Mouse (Mus musculus): ENCODE measurements around the gene Mis18a. TPM values are rescaled to one million over a fixed set of nuclear protein-coding genes. Genes with fewer than 3 reads are reported as not detected.

Mis18a gene
- total RNA-seq, 2 experiments from 2014 or later: 29.4 to 34.1 TPM

Other genes with a start within 250 kb of the Mis18a start
- not detected in 2 replicates for gene Mrap, start 10.8 kb upstream of the Mis18a start, total RNA-seq (2014; fragmentation: Nextera tagmentation)
- not detected in 2 replicates for gene Mrap, start 10.8 kb upstream of the Mis18a start, total RNA-seq (2017)
- gene Urb1, start 83.0 kb upstream of the Mis18a start, total RNA-seq (2014; fragmentation: Nextera tagmentation): 20.9 and 41.3 TPM in 2 replicates
- 16.0 and 26.4 TPM in 2 replicates for gene Urb1, start 83.0 kb upstream of the Mis18a start, total RNA-seq (2017)
- gene Eva1c, start 99.3 kb upstream of the Mis18a start, total RNA-seq (2014; fragmentation: Nextera tagmentation): not detected in 2 replicates
- not detected in 2 replicates for gene Eva1c, start 99.3 kb upstream of the Mis18a start, total RNA-seq (2017)
- gene Cfap298, start 207.7 kb upstream of the Mis18a start, total RNA-seq (2014; fragmentation: Nextera tagmentation): 40.6 and 61.6 TPM in 2 replicates
- gene Cfap298, start 207.7 kb upstream of the Mis18a start, total RNA-seq (2017): 104 and 136 TPM in 2 replicates

All from megakaryocyte-erythroid progenitor cell, adult 5-6 weeks (primary cell).